Mouse (Mus musculus) liver, embryonic 14.5 days (tissue): ENCODE measurements at regions not wholly inside any gene's neighbourhood (a gene's known extent, or its start where the extent isn't known, plus 50 kb on each side); places are given as distances from the start of the nearest gene placed in this dataset.
"Not testable (repeated sequence)": the region's sequence is repeated elsewhere in the genome, so short reads cannot be mapped to it uniquely, and the experiment has no call there.

ENCODE experiments used
- CTCF ChIP-seq: IDR thresholded peaks from 2 replicates; pipeline ENCODE4 v1.5.1; 2016; ENCODE audit warnings: antibody characterized with exemption, low read depth, control low read depth
- EP300 ChIP-seq: IDR thresholded peaks from 2 replicates; pipeline ENCODE4 v1.6.1; 2016; ENCODE audit warnings: antibody characterized with exemption, low read depth

GRCm38 (mm10) chr14:53081853-53082252, 586.3 kb upstream of the Olfr1507 start:
- not testable (repeated sequence) for TF ChIP-seq CTCF, EP300
